ENCODE assay signal across 12 mouse cellular contexts in the genomic region with DNA sequence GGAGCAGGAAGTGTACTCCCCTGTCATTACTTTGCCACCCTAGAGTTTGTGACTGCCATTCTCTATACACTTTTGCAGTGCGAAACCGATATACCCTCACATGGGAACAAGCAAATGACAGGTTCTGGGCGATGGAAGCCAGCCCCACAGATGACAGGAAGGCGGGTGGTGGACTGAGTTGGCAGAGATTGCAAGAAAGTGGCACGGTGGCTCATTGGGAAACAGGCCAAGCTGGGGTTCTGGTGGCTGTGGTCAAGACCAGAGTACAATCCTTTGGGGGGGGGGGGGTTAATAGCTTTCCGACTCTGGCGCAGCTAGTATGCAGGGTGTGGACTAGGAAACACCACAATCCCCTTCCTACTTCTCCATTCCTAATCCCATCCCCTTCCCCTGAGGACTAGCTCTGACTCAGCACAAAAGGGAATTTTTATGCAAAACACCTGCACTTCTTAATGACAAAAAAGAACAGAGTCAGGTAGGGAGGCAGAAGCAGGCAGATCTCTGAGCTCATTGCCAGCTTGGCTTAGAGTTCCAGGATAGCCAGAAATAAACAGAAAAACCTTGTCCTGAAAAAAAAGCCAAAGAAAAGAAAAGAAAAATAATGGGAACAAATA. TPM values are rescaled to one million over a fixed set of nuclear protein-coding genes. Genes with fewer than 3 reads are reported as not detected.
"Had no signal": no experiment of that assay in that cellular context is flagged by ENCODE, and none has a peak within 500 bp of the region (broad histone marks: within the 10 kb centered on the region; RNA-seq: fewer than 3 reads in every experiment).

No protein-coding gene starts in this region.

- DNase-seq: kidney, postnatal 10 days; kidney, postnatal 4 days; liver, embryonic 13.5 days; liver, postnatal 0 days; lung, postnatal 14 days; right cerebral cortex, adult 18-20 months; thymus, postnatal 4 days had no signal

RNA-seq across cellular contexts. Expression of gene D330020A13Rik, which starts 2.7 kb away (rescaled TPM):
- total RNA-seq: layer of hippocampus, adult 2 months; layer of hippocampus, postnatal 10 days; left cerebral cortex, adult 18-20 months; left cerebral cortex, postnatal 10 days; midbrain, postnatal 0 days had no signal
